Mouse (Mus musculus) hindbrain, embryonic 11.5 days (tissue): ENCODE results near the gene Sav1. TPM values are rescaled to one million over a fixed set of nuclear protein-coding genes. Genes with fewer than 3 reads are reported as not detected.

ENCODE experiments used
- ATAC-seq: fragments of 200-750 bp; cut with Nextera tagmentation; 2 replicates; pipeline ENCODE4 v1.8.0; 2017; ENCODE audit warnings: mild to moderate bottlenecking, moderate TSS enrichment, moderate library complexity; ENCODE audit not compliant: low FRiP score
- DNase-seq: peaks from one replicate; pipeline ENCODE4 v3.0.0-alpha.2; 2015; ENCODE audit warnings: low spot score
- H3K27ac ChIP-seq: fragments of 300-500 bp; sonication (generic); 2 replicates; pipeline ENCODE4 v1.5.1; 2014; ENCODE audit warnings: mild to moderate bottlenecking, low read depth, low read length
- H3K27me3 ChIP-seq: fragments of 300-500 bp; sonication (generic); 2 replicates; pipeline ENCODE4 v1.6.1; 2014; ENCODE audit warnings: mild to moderate bottlenecking, low read length, moderate library complexity, mixed read lengths; ENCODE audit not compliant: control insufficient read depth, insufficient read depth
- H3K36me3 ChIP-seq: fragments of 300-500 bp; sonication (generic); 2 replicates; pipeline ENCODE4 v1.6.1; 2014; ENCODE audit warnings: mild to moderate bottlenecking, low read length, moderate library complexity, mixed read lengths; ENCODE audit not compliant: control insufficient read depth, insufficient read depth
- H3K4me1 ChIP-seq: fragments of 300-500 bp; sonication (generic); replicated peaks from 2 replicates; pipeline ENCODE4 v1.6.1; 2014; ENCODE audit warnings: low read length, mixed read lengths; ENCODE audit not compliant: control insufficient read depth, insufficient read depth
- H3K4me2 ChIP-seq: fragments of 300-500 bp; sonication (generic); replicated peaks from 2 replicates; pipeline ENCODE4 v1.6.1; 2014; ENCODE audit warnings: mild to moderate bottlenecking, low read depth, low read length
- H3K4me3 ChIP-seq: fragments of 300-500 bp; sonication (generic); 2 replicates; pipeline ENCODE4 v1.5.1; 2014; ENCODE audit warnings: low read depth, low read length
- H3K9ac ChIP-seq: fragments of 300-500 bp; sonication (generic); 2 replicates; pipeline ENCODE4 v1.6.1; 2014; ENCODE audit warnings: low read depth, low read length
- H3K9me3 ChIP-seq: fragments of 300-500 bp; sonication (generic); 2 replicates; pipeline ENCODE4 v1.6.1; 2016; ENCODE audit warnings: low read length; ENCODE audit not compliant: control insufficient read depth
- WGBS: fragments of 180-500 bp; shearing (Covaris S2); extraction: QIAGEN DNeasy Blood & Tissue Kit; methylation state at CpG from one replicate; pipeline ENCODE4 v1.1.7; 2014; 5-methylcytosine and 5-hydroxymethylcytosine counted together
- polyA plus RNA-seq: library from polyadenylated mRNA; unstranded; fragments of >200 nt; fragmentation: Nextera tagmentation; extraction: Ambion mirVana; gene quantifications from 2 replicates; pipeline ENCODE4 v1.2.1, GENCODE M21; 2014

The Sav1 gene
- polyA plus RNA-seq, 1 experiment from 2014 or later: 7.3 TPM

DNA sequence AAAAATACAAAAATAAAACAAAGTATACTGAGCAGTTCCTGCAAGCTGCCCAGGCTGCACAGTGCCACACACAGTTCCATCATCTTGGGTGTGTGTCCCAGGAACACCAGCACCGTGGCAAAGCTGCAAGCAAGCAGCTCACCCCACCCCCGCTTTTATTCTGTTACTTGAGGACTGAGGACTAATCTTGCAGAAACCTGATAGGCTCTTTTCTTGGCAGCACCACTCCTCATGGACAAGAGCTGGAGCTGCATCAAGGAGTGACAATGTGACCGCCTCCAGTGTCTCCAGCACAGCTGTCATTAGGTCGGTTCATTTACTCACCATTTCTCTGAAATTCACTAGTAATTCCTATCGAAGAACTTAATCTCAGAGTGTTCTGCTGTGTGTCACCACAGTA lies 18.6 kb downstream of the Sav1 start:
- H3K27ac ChIP-seq: no peak overlapping the region
- H3K36me3 ChIP-seq: no peaks in the 10 kb centered on the region
- ATAC-seq: no peak
- no peaks in the 10 kb centered on the region for H3K9me3 ChIP-seq
- H3K4me3 ChIP-seq: no peak overlapping the region
- WGBS: 77% methylated on average over 5 of the region's 5 CpGs
- H3K9ac ChIP-seq: no peak overlapping the region
- no peak for DNase-seq
- H3K27me3 ChIP-seq: no peaks in the 10 kb centered on the region
- no peaks in the 10 kb centered on the region for H3K4me1 ChIP-seq
- H3K4me2 ChIP-seq: no peak overlapping the region

DNA sequence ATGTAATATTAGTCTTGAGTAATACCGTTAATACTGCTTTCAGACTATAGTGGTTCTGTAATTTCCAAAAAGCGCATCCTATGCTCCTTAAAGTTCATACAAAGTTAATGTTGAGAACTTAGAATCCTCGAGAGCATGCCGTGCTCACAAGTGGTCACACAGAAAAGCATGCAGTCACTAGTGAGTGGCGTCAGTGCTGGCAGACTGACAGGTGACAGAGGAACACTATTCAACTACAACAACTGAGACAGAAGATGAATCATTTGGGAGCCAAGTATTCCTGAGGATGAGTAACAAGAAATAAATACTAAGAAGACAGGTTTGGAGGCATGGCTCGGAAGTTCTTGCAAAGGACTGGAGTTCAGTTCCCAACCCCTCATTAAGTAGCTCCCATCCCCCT lies 19.7 kb downstream of the Sav1 start:
- Histone ChIP-seq H3K27ac (no peak overlapping the region), H3K4me2 (no peak overlapping the region), H3K9me3 (no peaks in the 10 kb centered on the region), H3K36me3 (peaks cover 4% of the 10 kb centered on the region; the same call in 1 of the 2 replicates), H3K9ac (no peak overlapping the region), H3K27me3 (no peaks in the 10 kb centered on the region), H3K4me3 (no peak overlapping the region), H3K4me1 (no peaks in the 10 kb centered on the region)
- 92% methylated on average over 6 of the region's 6 CpGs for WGBS
- DNase-seq (no peak), ATAC-seq (no peak)

- H3K4me3 ChIP-seq: no peak overlapping the region
- H3K4me1 ChIP-seq: no peaks in the 10 kb centered on the region
- H3K4me2 ChIP-seq: no peak overlapping the region
- no peak for ATAC-seq
- H3K27ac ChIP-seq: no peak overlapping the region
- DNase-seq: no peak
- 90% methylated on average over 5 of the region's 5 CpGs for WGBS
- no peaks in the 10 kb centered on the region for H3K27me3 ChIP-seq
- H3K9ac ChIP-seq: no peak overlapping the region
- H3K9me3 ChIP-seq: no peaks in the 10 kb centered on the region
- peaks cover 5% of the 10 kb centered on the region; the same call in 1 of the 2 replicates for H3K36me3 ChIP-seq
These were observed 20.7 kb downstream of the Sav1 start for GRCm38 (mm10) chr12:69966071-69966470.

- ATAC-seq (no peak), DNase-seq (no peak)
- no peaks in the 10 kb centered on the region for H3K4me1 ChIP-seq
- H3K27me3 ChIP-seq: no peaks in the 10 kb centered on the region
- no peak overlapping the region for H3K4me3 ChIP-seq
- 90% methylated on average over 3 of the region's 3 CpGs for WGBS
- no peak overlapping the region for H3K4me2 ChIP-seq
- H3K36me3 ChIP-seq: peaks cover 7% of the 10 kb centered on the region; the same call in 1 of the 2 replicates
- no peaks in the 10 kb centered on the region for H3K9me3 ChIP-seq
- H3K9ac ChIP-seq: no peak overlapping the region
- no peak overlapping the region for H3K27ac ChIP-seq
These were observed 21.2 kb downstream of the Sav1 start for GRCm38 (mm10) chr12:69965644-69966043.

DNA sequence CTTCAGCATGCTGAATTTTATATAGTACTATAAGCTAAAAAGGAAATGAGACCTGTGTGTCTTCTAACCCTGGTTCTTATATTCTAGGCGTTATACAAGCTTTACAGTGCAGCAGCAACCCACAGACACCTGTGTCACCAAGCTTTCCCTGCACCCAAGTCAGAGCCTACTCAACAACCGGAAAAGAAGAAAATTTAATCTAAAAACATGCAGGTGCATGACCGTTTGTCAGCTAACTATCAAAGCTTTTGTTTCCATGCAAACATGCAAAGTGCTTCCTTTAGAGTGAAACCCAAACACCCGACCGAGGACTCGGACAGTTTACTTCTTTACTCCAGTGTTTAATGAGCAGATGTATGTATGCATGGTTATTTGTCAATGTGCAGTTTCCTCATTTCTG lies 23.7 kb downstream of the Sav1 start:
- Histone ChIP-seq H3K27ac (no peak overlapping the region), H3K36me3 (peaks cover 7% of the 10 kb centered on the region; the same call in 1 of the 2 replicates), H3K9me3 (no peaks in the 10 kb centered on the region), H3K4me2 (no peak overlapping the region), H3K9ac (no peak overlapping the region), H3K27me3 (no peaks in the 10 kb centered on the region), H3K4me3 (no peak overlapping the region), H3K4me1 (no peaks in the 10 kb centered on the region)
- DNase-seq (no peak), ATAC-seq (no peak)
- WGBS: 93% methylated on average over 6 of the region's 6 CpGs

DNA sequence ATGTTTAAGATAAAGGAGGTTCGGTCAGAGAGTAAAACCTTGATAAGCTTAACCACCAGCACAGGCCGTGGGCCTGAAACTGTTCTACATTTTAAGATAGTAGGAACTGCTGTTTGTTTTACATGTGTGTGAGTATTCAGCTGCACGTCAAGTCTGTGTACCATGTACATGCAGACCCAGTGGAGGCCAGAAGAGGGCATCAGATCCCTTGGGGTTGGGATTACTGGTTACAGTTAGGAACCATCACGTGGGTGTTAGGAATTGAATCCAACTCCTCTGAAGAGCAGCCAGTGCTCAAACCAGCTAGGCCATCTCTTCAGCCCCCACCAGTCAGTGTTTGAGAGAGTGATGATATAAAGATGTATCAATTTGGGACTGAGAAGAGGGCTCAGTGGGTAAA lies 24.3 kb downstream of the Sav1 start:
- Histone ChIP-seq H3K9me3 (no peaks in the 10 kb centered on the region), H3K9ac (no peak overlapping the region), H3K27me3 (no peaks in the 10 kb centered on the region), H3K27ac (no peak overlapping the region), H3K4me1 (no peaks in the 10 kb centered on the region), H3K4me3 (no peak overlapping the region), H3K4me2 (no peak overlapping the region), H3K36me3 (peaks cover 7% of the 10 kb centered on the region; the same call in 1 of the 2 replicates)
- 67% methylated on average over 4 of the region's 4 CpGs for WGBS
- DNase-seq (peak; percentile 56), ATAC-seq (no peak)

GRCm38 (mm10) chr12:69957378-69957777 lies 29.4 kb downstream of the Sav1 start:
- H3K27ac ChIP-seq: no peak overlapping the region
- DNase-seq (no peak), ATAC-seq (no peak)
- H3K4me1 ChIP-seq: no peaks in the 10 kb centered on the region
- peaks cover 4% of the 10 kb centered on the region; the same call in 1 of the 2 replicates for H3K36me3 ChIP-seq
- no peaks in the 10 kb centered on the region for H3K9me3 ChIP-seq
- 92% methylated on average over 2 of the region's 2 CpGs for WGBS
- no peaks in the 10 kb centered on the region for H3K27me3 ChIP-seq
- H3K9ac ChIP-seq: no peak overlapping the region
- H3K4me2 ChIP-seq: no peak overlapping the region
- no peak overlapping the region for H3K4me3 ChIP-seq

DNA sequence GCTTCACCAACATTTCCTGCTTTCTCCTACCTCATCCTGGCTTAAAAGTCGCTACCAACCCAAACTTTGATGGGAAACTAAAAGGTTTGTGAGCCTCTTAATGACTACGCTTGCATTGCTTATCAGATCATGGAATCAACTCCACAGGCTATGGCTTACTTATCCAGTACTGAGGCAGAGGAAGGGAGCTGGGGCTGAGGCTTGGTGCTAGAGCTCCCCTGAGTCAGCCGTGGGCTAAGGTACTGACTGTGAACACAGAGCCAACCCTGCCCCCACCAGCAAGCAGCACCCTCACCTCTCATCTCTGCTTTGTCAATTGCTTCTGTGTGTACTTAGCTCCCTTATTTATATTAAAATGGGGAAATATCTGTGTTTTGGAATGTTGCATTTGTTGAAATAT lies 39.3 kb downstream of the Sav1 start:
- H3K27me3 ChIP-seq: no peaks in the 10 kb centered on the region

DNA sequence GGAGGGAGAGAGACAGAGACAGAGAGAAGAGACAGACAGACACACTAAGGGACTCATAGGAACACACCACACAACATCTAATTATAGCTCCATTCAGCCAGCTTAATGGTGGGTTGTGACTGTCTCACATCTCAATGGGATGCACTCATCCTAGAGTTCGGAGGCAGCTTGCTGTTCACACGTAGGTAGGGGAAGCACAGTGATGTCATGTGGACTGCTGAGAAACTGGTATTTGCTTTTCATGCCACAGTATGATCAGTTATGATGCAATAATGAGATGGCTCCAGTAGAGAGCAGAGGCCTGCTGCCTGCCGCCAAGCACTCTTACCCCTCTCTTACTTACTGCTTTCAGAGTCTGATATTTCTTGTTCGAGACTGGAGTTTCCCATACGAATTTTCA lies 40.9 kb downstream of the Sav1 start:
- ATAC-seq (no peak), DNase-seq (no peak)
- WGBS: 96% methylated on average over 5 of the region's 5 CpGs

More for the DNA sequence above, 39.3 kb downstream of the Sav1 start:
- Histone ChIP-seq H3K9ac (no peak overlapping the region), H3K4me3 (no peak overlapping the region), H3K9me3 (no peaks in the 10 kb centered on the region), H3K27ac (no peak overlapping the region), H3K36me3 (no peaks in the 10 kb centered on the region), H3K4me2 (no peak overlapping the region), H3K4me1 (no peaks in the 10 kb centered on the region)
- no peak for DNase-seq
- WGBS: 91% methylated on average over 3 of the region's 3 CpGs
- no peak for ATAC-seq

More for the DNA sequence above, 40.9 kb downstream of the Sav1 start:
- Histone ChIP-seq H3K27ac (no peak overlapping the region), H3K4me3 (no peak overlapping the region), H3K4me2 (no peak overlapping the region), H3K9ac (no peak overlapping the region), H3K36me3 (no peaks in the 10 kb centered on the region), H3K27me3 (no peaks in the 10 kb centered on the region), H3K4me1 (no peaks in the 10 kb centered on the region), H3K9me3 (no peaks in the 10 kb centered on the region)
